Mouse (Mus musculus) forebrain, embryonic 13.5 days (tissue): ENCODE data around the gene Cblc. TPM values are rescaled to one million over a fixed set of nuclear protein-coding genes. Genes with fewer than 3 reads are reported as not detected.

Experiments
- ATAC-seq: fragments of 200-750 bp; cut with Nextera tagmentation; 2 replicates; pipeline ENCODE4 v1.8.0; 2017
- H3K27ac ChIP-seq: fragments of 300-500 bp; sonication (generic); 2 replicates; pipeline ENCODE4 v1.5.1; 2015; ENCODE audit warnings: inconsistent platforms, mild to moderate bottlenecking, moderate library complexity
- H3K27me3 ChIP-seq: fragments of 300-500 bp; sonication (generic); 2 replicates; pipeline ENCODE4 v1.6.1; 2015; ENCODE audit warnings: mild to moderate bottlenecking, inconsistent platforms
- H3K36me3 ChIP-seq: fragments of 300-500 bp; sonication (generic); 2 replicates; pipeline ENCODE4 v1.6.1; 2015; ENCODE audit warnings: mild to moderate bottlenecking, inconsistent platforms; ENCODE audit not compliant: poor library complexity, severe bottlenecking
- H3K4me1 ChIP-seq: fragments of 300-500 bp; sonication (generic); 2 replicates; pipeline ENCODE4 v1.6.1; 2015; ENCODE audit warnings: inconsistent platforms
- H3K4me2 ChIP-seq: fragments of 300-500 bp; sonication (generic); 2 replicates; pipeline ENCODE4 v1.6.1; 2015; ENCODE audit warnings: inconsistent platforms, mild to moderate bottlenecking, moderate library complexity
- H3K4me3 ChIP-seq: fragments of 300-500 bp; sonication (generic); 2 replicates; pipeline ENCODE4 v1.5.1; 2015; ENCODE audit warnings: mild to moderate bottlenecking, inconsistent platforms
- H3K9ac ChIP-seq: fragments of 300-500 bp; sonication (generic); 2 replicates; pipeline ENCODE4 v1.6.1; 2015; ENCODE audit warnings: mild to moderate bottlenecking, inconsistent platforms
- H3K9me3 ChIP-seq: fragments of 300-500 bp; sonication (generic); replicated peaks from 2 replicates; pipeline ENCODE4 v1.6.1; 2016; ENCODE audit warnings: inconsistent platforms
- WGBS: fragments of 180-500 bp; shearing (Covaris S2); methylation state at CpG from one replicate; pipeline ENCODE4 v1.1.7; 2015; 5-methylcytosine and 5-hydroxymethylcytosine counted together
- polyA plus RNA-seq: library from polyadenylated mRNA; unstranded; fragments of >200 nt; fragmentation: Nextera tagmentation; extraction: Ambion mirVana; gene quantifications from 2 replicates; pipeline ENCODE4 v1.2.1, GENCODE M21; 2015

Gene Cblc
- not detected in 2 replicates for polyA plus RNA-seq

DNA sequence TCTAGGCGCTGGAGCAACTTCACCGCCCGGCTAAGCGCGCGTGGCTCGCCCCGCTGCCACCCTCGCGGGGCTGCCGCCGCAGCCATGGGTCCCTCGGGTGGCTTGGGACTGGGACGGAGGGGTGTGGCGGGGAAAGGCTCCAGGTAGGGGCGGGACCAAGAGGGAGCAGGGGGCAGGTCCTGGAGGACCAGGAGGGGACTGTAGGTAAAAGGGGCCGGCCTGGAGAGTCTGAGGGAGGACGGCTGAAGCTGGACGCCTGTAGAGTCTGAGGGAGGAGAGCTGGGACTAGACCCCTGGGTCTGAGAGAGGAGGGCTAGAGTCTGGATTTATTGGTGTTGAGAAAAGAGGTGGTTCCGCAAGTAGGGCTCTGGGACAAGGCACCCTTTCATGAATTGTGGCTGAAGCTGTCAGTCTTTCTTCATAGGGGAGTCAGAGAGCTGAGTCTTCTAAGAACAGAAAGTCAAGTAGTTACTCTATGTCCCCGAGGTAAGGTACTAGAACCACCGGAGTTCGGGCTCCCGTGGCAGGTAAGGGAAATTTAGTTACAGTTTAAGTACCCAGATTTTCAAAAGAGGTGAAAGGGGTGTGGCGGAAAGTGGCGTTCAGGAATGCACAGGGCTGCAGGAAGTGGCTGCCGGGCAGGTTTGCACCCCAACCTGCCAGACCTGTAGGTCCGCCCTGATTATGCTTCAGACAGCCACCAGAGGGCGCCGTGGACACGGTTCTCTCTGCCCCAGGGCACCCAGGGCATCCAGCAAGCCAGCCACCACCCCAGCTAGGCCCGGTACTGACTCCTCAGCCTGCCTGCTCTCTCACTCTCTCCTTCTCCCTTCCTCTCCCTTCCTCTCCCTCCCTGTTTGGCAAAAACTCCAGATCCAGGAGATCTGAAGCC is at the start of gene Cblc:
Gene Cblc (minus strand): TSS at position 113 of the 892 bp plus-strand sequence.
- peaks cover 37% of the 10 kb centered on the region for H3K27me3 ChIP-seq
- no peak within 1 kb of the TSS for H3K27ac ChIP-seq
- H3K4me3 ChIP-seq, result no peak within 1 kb of the TSS
- H3K9me3 ChIP-seq, result no peaks in the 10 kb centered on the region
- H3K4me2 ChIP-seq, result no peak within 1 kb of the TSS
- peak within 1 kb of the TSS; percentile 16; the same call in 1 of the 2 replicates for H3K9ac ChIP-seq
- no peaks in the 10 kb centered on the region for H3K36me3 ChIP-seq
- 3% methylated on average over 32 of the region's 32 CpGs for WGBS
- ATAC-seq, result no peak
- 0 out of 2 replicates have a peak, but pooled peaks cover 3% of the 10 kb centered on the region for H3K4me1 ChIP-seq

DNA sequence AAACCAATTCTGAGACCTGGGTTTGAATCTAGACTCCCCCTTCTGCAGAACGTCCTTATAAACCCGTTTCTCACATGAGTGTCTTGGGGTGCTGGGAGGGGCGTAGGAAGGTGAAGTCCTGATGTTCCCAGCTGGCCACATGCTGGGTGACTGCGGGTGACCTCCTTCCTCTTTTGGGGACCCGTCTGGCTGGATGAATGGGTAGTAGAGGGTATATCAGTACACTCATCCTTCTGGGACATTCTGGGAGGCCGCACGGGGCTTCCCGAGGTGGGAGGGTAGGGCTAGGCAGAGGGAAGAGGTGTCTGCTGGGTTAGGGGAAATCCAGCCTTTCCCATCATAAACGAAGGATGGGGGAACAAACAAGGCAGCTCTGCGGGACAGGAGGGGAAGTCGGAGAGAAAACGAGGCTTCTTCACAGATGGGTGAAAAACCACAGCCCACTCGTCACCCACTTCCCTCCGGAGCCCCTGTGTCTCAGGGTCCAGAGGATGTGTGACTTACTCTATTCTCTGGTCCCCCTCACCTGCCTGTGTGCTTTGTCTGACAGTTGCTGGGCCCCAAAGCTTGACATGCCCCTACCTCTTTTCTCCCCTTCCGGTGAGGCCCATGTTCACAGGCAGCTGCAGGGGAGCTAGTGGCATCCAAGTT is 48.0 kb upstream of the Cblc start:
- Histone ChIP-seq H3K9ac (no peak overlapping the region), H3K27ac (no peak overlapping the region), H3K36me3 (no peaks in the 10 kb centered on the region), H3K4me2 (no peak overlapping the region), H3K4me1 (no peaks in the 10 kb centered on the region), H3K4me3 (no peak overlapping the region), H3K27me3 (peaks cover 32% of the 10 kb centered on the region), H3K9me3 (no peaks in the 10 kb centered on the region)
- no peak for ATAC-seq
- WGBS, result 73% methylated on average over 15 of the region's 15 CpGs

DNA sequence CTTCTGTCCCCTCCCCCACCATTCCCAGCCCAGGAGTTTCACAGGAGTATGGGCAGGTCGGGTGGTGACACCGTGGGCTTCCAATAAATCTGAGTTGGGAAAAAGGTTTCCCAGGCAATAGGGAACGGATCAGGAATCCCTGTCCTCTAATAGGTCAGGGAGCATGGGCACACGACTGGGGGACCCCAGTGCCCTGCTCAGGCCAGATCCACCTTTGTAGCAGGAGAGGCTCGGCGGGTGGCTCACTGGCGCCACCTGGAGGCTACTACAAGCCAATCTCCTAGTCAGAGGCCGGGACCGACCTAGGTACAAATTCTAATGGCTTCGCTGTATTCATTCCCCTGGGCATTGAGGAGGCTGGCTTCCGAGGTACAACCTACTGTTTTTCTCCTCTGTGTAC is 47.0 kb upstream of the Cblc start:
- 4% methylated on average over 11 of the region's 11 CpGs for WGBS
- H3K36me3 ChIP-seq, result no peaks in the 10 kb centered on the region
- no peak overlapping the region for H3K4me2 ChIP-seq
- H3K27ac ChIP-seq, result no peak overlapping the region
- H3K9ac ChIP-seq, result no peak overlapping the region
- H3K27me3 ChIP-seq, result peaks cover 31% of the 10 kb centered on the region
- H3K9me3 ChIP-seq, result no peaks in the 10 kb centered on the region
- ATAC-seq, result peak; percentile 30; the same call in 1 of the 2 replicates
- no peak overlapping the region for H3K4me3 ChIP-seq
- no peaks in the 10 kb centered on the region for H3K4me1 ChIP-seq

DNA sequence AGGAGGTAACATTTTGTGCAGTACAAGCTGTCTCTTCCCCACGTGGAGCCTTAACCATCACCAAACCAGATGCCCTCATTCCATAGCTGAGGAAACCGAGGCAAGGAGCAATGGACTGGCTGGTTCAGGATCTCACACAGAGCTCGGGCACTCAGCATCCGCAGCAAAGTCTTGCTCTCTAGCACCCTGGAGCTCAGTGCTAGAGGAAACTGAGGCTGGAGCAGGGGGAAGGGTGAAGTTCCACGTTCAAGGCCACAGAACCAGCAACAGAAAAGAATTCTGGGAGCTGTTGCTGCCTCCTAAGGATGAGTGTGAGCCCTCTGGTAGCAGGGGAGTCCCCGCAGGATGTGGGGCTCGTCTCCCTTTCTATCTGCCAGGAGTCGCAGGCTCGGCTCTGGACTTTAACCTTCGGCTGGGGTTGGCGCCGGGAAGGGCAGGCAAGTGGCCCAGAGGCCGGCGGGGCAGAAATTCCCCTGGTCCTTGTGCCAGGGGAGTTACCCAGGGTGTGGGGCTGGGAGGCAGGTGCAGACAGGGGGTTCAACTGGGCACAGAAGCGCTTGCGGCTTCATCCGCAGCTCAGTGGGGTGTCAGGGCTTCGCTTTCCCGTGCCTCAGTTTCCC is 46.4 kb upstream of the Cblc start:
- 31% methylated on average over 19 of the region's 19 CpGs for WGBS
- Histone ChIP-seq H3K4me2 (no peak overlapping the region), H3K9ac (no peak overlapping the region), H3K4me1 (no peaks in the 10 kb centered on the region), H3K9me3 (no peaks in the 10 kb centered on the region), H3K36me3 (no peaks in the 10 kb centered on the region), H3K27me3 (peaks cover 28% of the 10 kb centered on the region), H3K4me3 (no peak overlapping the region), H3K27ac (no peak overlapping the region)
- ATAC-seq, result no peak

DNA sequence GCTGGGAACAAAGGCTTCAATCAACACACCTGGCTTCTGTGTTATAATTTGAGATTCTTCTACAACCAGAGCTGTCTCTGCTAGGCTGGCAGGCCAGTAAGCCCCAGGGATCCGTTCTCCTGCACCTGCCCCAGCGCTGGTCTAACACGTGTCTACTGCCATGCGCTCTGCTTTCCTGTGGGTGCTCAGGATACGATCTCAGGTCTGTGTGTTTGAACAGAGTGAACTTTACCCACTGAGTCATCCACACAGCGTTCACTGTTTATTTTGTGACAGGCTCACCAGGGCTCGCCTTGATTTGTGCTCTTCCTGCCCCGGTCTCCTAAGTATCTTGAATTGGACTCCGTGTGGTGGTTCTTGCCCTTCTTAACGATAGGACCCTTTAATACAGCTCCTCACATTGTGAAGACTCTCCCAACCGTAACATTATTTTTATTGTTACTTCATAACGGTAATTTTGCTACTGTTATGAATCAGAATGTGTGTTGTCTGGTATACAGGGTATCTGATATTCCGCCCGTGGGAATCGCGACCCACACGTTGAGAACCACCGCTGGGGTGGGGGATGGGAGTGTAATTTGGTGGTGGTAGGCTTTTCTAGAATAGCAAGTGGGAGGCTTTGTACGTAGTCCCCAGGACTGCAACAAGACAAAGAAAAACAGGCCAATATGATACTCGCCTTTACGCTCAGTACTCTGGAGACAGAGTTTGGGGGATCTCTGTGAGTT is 45.2 kb upstream of the Cblc start:
- Histone ChIP-seq H3K4me3 (no peak overlapping the region), H3K9me3 (no peaks in the 10 kb centered on the region), H3K9ac (no peak overlapping the region), H3K27ac (no peak overlapping the region), H3K4me2 (no peak overlapping the region), H3K36me3 (no peaks in the 10 kb centered on the region), H3K27me3 (peaks cover 22% of the 10 kb centered on the region), H3K4me1 (no peaks in the 10 kb centered on the region)
- WGBS, result 84% methylated on average over 21 of the region's 21 CpGs
- ATAC-seq, result no peak

DNA sequence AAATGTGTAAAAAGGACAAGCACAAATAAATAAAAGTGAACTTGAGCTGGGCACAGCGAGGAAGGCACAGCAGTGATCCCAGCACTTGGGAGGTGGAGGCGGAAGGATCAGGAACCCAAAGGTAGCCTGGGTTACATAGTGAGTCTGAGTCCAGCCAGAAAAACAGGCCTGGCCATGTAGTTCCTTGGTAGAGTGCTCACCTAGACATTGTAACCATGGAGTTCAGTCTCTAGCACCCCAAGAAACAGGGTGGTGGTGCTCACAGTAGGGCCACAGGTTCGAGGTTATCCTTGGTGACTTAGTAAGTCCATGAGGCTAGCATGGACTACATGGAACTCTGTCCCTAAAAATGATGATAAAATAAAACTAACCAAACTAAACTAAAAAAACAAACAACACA is 44.3 kb upstream of the Cblc start:
- no peaks in the 10 kb centered on the region for H3K4me1 ChIP-seq
- H3K4me3 ChIP-seq, result no peak overlapping the region
- WGBS, result 88% methylated on average over 3 of the region's 3 CpGs
- H3K4me2 ChIP-seq, result no peak overlapping the region
- no peaks in the 10 kb centered on the region for H3K36me3 ChIP-seq
- ATAC-seq, result no peak
- peaks cover 20% of the 10 kb centered on the region for H3K27me3 ChIP-seq
- H3K27ac ChIP-seq, result no peak overlapping the region
- H3K9ac ChIP-seq, result no peak overlapping the region
- H3K9me3 ChIP-seq, result no peaks in the 10 kb centered on the region

DNA sequence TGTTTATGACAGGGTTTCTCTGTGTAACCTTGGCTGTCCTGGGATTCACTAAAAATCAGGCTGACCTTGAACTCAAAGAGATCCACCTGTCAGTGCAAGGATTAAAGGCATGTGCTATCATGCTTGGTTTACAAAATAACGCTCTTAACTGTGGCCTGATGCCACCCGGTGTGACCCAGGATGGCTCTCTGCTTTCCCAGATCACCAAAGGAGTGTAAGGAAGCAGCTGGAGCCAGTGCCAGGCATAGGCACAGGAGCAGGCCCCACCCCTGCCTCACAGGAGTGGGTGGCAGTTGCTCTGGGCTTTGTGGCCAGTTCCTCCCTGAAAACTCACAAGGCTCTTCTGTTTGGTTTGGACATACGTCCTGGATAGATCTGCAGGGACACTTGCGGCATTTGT is 43.8 kb upstream of the Cblc start:
- Histone ChIP-seq H3K4me1 (no peaks in the 10 kb centered on the region), H3K9ac (no peak overlapping the region), H3K4me2 (no peak overlapping the region), H3K27ac (no peak overlapping the region), H3K4me3 (no peak overlapping the region), H3K9me3 (no peaks in the 10 kb centered on the region), H3K27me3 (peaks cover 20% of the 10 kb centered on the region), H3K36me3 (no peaks in the 10 kb centered on the region)
- WGBS, result 86% methylated on average over 4 of the region's 4 CpGs
- ATAC-seq, result no peak

DNA sequence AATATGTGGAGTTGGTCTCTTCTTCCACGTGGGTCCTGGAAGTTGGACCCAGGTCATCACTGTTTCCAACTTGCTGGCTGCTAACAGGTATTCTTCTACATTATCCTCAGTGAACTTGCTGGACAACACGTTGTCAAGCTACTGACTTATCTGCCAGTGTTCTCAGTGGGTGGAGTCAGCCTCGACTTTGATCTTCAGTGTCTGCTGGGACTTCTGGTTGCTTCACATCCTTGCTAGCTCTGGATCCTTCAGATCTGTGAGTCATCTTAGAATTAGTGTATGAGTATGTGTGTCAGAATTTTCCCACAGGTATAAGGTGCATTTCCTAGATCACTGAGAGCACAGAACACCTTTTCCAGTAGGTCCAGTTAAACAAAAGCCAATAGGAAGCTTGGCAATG is 40.2 kb upstream of the Cblc start:
- no peaks in the 10 kb centered on the region for H3K9me3 ChIP-seq
- H3K36me3 ChIP-seq, result no peaks in the 10 kb centered on the region
- H3K4me3 ChIP-seq, result no peak overlapping the region
- H3K9ac ChIP-seq, result no peak overlapping the region
- no peak overlapping the region for H3K4me2 ChIP-seq
- H3K4me1 ChIP-seq, result no peaks in the 10 kb centered on the region
- peaks cover 2% of the 10 kb centered on the region; the same call in 1 of the 2 replicates for H3K27me3 ChIP-seq
- no peak for ATAC-seq
- WGBS, result 64% methylated on average over 3 of the region's 3 CpGs
- no peak overlapping the region for H3K27ac ChIP-seq

DNA sequence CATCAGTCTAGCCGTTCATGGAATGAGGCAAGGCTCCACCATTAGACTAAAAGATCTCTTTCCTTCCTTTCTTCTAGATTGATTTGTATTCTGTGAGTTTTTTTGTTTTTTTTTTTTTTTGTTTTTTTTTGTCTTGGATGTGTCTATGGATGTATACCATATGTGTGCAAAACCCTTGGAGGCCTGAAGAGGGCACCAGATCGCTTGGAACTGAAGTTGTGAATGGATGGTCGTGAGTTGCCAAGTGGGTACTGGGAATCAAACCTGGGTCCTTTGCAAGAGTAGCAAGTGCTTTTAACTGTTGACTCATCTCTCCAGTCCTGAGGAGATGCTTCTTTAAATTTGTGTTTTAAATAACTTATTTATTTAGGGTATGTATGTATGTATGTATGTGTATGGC is 37.4 kb upstream of the Cblc start:
- ATAC-seq, result no peak
- Histone ChIP-seq H3K4me3 (no peak overlapping the region), H3K27me3 (peaks cover 6% of the 10 kb centered on the region; the same call in 1 of the 2 replicates), H3K4me1 (no peaks in the 10 kb centered on the region), H3K4me2 (no peak overlapping the region), H3K36me3 (no peaks in the 10 kb centered on the region), H3K9me3 (no peaks in the 10 kb centered on the region), H3K9ac (no peak overlapping the region), H3K27ac (no peak overlapping the region)
- 64% methylated on average over 3 of the region's 3 CpGs for WGBS

DNA sequence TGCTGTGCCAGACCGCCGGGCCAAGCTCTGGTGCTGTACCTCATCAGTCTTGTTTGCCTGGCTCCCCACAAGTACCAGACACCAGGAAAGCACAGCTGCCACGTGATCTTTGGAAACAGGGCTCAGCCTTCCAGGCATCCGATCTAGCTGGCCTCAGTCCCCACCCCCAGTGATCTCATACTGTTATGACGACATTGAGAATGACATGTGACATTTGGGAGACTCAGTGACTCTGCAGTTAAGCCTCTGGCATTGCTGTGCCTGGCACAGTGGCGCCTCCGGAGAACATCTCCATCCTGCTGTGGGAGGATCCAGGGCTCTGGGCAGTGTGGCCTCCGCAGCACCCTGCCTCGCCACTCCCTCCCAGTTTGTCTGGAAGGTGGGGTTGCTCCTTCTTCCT is 35.2 kb upstream of the Cblc start:
- H3K4me1 ChIP-seq, result no peaks in the 10 kb centered on the region
- peaks cover 6% of the 10 kb centered on the region; the same call in 1 of the 2 replicates for H3K27me3 ChIP-seq
- H3K27ac ChIP-seq, result no peak overlapping the region
- H3K4me2 ChIP-seq, result no peak overlapping the region
- ATAC-seq, result no peak
- H3K36me3 ChIP-seq, result no peaks in the 10 kb centered on the region
- 52% methylated on average over 9 of the region's 9 CpGs for WGBS
- no peak overlapping the region for H3K4me3 ChIP-seq
- no peaks in the 10 kb centered on the region for H3K9me3 ChIP-seq
- H3K9ac ChIP-seq, result no peak overlapping the region

DNA sequence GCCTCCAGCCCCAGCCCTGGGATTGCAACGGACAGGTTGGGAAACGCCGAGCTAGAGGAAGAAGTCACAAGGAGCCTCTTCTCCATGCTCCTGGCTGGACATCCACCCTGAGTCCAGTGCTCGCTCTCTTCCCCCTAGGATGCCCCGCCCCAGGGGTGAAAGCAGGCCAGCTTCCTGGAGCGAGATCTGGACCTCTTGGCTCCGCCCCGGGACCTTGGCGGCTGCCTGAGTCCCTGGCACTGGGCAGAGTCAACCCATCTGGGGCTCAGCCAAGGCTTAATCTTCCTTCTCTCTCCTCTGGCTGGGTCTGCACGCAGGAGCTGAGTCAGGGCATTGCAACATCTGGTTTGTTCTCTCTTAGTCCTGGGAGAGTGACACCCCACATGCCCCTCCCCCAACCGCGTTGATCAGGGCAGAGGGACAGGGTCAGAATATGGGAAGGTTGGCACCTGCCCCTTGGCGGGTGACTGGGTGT is 34.1 kb upstream of the Cblc start:
- no peak for ATAC-seq
- H3K27me3 ChIP-seq, result peaks cover 6% of the 10 kb centered on the region; the same call in 1 of the 2 replicates
- 36% methylated on average over 13 of the region's 13 CpGs for WGBS
- H3K9me3 ChIP-seq, result no peaks in the 10 kb centered on the region
- no peaks in the 10 kb centered on the region for H3K36me3 ChIP-seq
- H3K4me1 ChIP-seq, result no peaks in the 10 kb centered on the region
- H3K4me3 ChIP-seq, result no peak overlapping the region
- H3K27ac ChIP-seq, result no peak overlapping the region
- no peak overlapping the region for H3K9ac ChIP-seq
- H3K4me2 ChIP-seq, result no peak overlapping the region
